Mouse (Mus musculus) intestine, embryonic 14.5 days (tissue): Measurements from ENCODE around the gene Lrrk2. TPM values are rescaled to one million over a fixed set of nuclear protein-coding genes. Genes with fewer than 3 reads are reported as not detected.
"Not testable (repeated sequence)": the region's sequence is repeated elsewhere in the genome, so short reads cannot be mapped to it uniquely, and the experiment has no call there.

Source experiments
- ATAC-seq: fragments of 200-750 bp; cut with Nextera tagmentation; replicated peaks from 2 replicates; pipeline ENCODE4 v1.8.0; 2017; ENCODE audit warnings: low read depth, moderate number of reproducible peaks, moderate TSS enrichment, moderate library complexity; ENCODE audit not compliant: low FRiP score, low TSS enrichment
- DNase-seq: peaks from one replicate; pipeline ENCODE4 v3.0.0-alpha.2; 2018; ENCODE audit warnings: low spot score
- H3K27ac ChIP-seq: fragments of 300-500 bp; sonication (generic); 2 replicates; pipeline ENCODE4 v1.5.1; 2014; ENCODE audit warnings: low read depth, mild to moderate bottlenecking, control low read depth
- H3K27me3 ChIP-seq: fragments of 300-500 bp; sonication (generic); replicated peaks from 2 replicates; pipeline ENCODE4 v1.6.1; 2014; ENCODE audit warnings: low read length, control low read depth; ENCODE audit not compliant: control insufficient read depth, insufficient read depth
- H3K36me3 ChIP-seq: fragments of 300-500 bp; sonication (generic); 2 replicates; pipeline ENCODE4 v1.6.1; 2014; ENCODE audit warnings: low read length, control low read depth; ENCODE audit not compliant: control insufficient read depth, insufficient read depth
- H3K4me1 ChIP-seq: fragments of 300-500 bp; sonication (generic); replicated peaks from 2 replicates; pipeline ENCODE4 v1.6.1; 2014; ENCODE audit warnings: low read length, control low read depth, mixed read lengths; ENCODE audit not compliant: control insufficient read depth, insufficient read depth
- H3K4me2 ChIP-seq: fragments of 300-500 bp; sonication (generic); 2 replicates; pipeline ENCODE4 v1.6.1; 2014; ENCODE audit warnings: low read length
- H3K4me3 ChIP-seq: fragments of 300-500 bp; sonication (generic); 2 replicates; pipeline ENCODE4 v1.5.1; 2014; ENCODE audit warnings: low read depth, low read length, control low read depth, mixed read lengths
- H3K9ac ChIP-seq: fragments of 300-500 bp; sonication (generic); 2 replicates; pipeline ENCODE4 v1.6.1; 2014; ENCODE audit warnings: mild to moderate bottlenecking, low read length
- H3K9me3 ChIP-seq: fragments of 300-500 bp; sonication (generic); 2 replicates; pipeline ENCODE4 v1.6.1; 2016; ENCODE audit warnings: low read length, control low read depth; ENCODE audit not compliant: control insufficient read depth
- WGBS: fragments of 180-500 bp; shearing (Covaris S2); extraction: QIAGEN DNeasy Blood & Tissue Kit; methylation state at CpG from one replicate; pipeline ENCODE4 v1.1.7; 2014; 5-methylcytosine and 5-hydroxymethylcytosine counted together
- polyA plus RNA-seq: library from polyadenylated mRNA; unstranded; fragments of >200 nt; fragmentation: Nextera tagmentation; extraction: Ambion mirVana; gene quantifications from 2 replicates; pipeline ENCODE4 v1.2.1, GENCODE M21; 2014

Lrrk2 gene
- polyA plus RNA-seq, 1 experiment from 2014 or later: 3.4 TPM

- ATAC-seq (no peak), DNase-seq (no peak)
- H3K9me3 ChIP-seq: no peaks in the 10 kb centered on the region
- no peak overlapping the region for H3K9ac ChIP-seq
- H3K4me3 ChIP-seq: no peak overlapping the region
- WGBS: 73% methylated on average over 6 of the region's 6 CpGs
- H3K4me1 ChIP-seq: no peaks in the 10 kb centered on the region
- no peaks in the 10 kb centered on the region for H3K27me3 ChIP-seq
- H3K36me3 ChIP-seq: no peaks in the 10 kb centered on the region
- H3K4me2 ChIP-seq: no peak overlapping the region
- H3K27ac ChIP-seq: no peak overlapping the region
Observed at GRCm38 (mm10) chr15:91835319-91835718, 162.3 kb downstream of the Lrrk2 start.

GRCm38 (mm10) chr15:91837965-91838364 lies 165.0 kb downstream of the Lrrk2 start, which contains the start of gene Smgc:
TSS of gene Smgc (plus strand) at chr15:91838265.
- Histone ChIP-seq H3K27me3 (no peaks in the 10 kb centered on the region), H3K9ac (no peak within 1 kb of the TSS), H3K4me1 (no peaks in the 10 kb centered on the region), H3K36me3 (no peaks in the 10 kb centered on the region), H3K4me3 (no peak within 1 kb of the TSS), H3K4me2 (no peak within 1 kb of the TSS), H3K9me3 (no peaks in the 10 kb centered on the region), H3K27ac (no peak within 1 kb of the TSS)
- no peak for ATAC-seq
- WGBS: 79% methylated on average over 7 of the region's 7 CpGs
- DNase-seq: no peak

GRCm38 (mm10) chr15:91864130-91864529 lies 191.2 kb downstream of the Lrrk2 start:
- WGBS: 50% methylated on average over 5 of the region's 5 CpGs
- not testable (repeated sequence) for H3K9me3 ChIP-seq, H3K27me3 ChIP-seq, H3K9ac ChIP-seq, H3K4me1 ChIP-seq, H3K36me3 ChIP-seq, H3K4me3 ChIP-seq, DNase-seq, H3K27ac ChIP-seq, ATAC-seq, H3K4me2 ChIP-seq

Other genes with a start within 250 kb of the Lrrk2 start
- 1.8 and 2.1 TPM in 2 replicates for gene Slc2a13, start 99.9 kb upstream of the Lrrk2 start, polyA plus RNA-seq
- gene Smgc, start 165.1 kb downstream of the Lrrk2 start, polyA plus RNA-seq: not detected in 2 replicates